Mouse (Mus musculus): Measurements from ENCODE around the gene Tpbpb. TPM values are rescaled to one million over a fixed set of nuclear protein-coding genes. Genes with fewer than 3 reads are reported as not detected.
"Not testable (repeated sequence)": the region's sequence is repeated elsewhere in the genome, so short reads cannot be mapped to it uniquely, and the experiment has no call there.

The Tpbpb gene
- total RNA-seq (2021): not detected

DNA sequence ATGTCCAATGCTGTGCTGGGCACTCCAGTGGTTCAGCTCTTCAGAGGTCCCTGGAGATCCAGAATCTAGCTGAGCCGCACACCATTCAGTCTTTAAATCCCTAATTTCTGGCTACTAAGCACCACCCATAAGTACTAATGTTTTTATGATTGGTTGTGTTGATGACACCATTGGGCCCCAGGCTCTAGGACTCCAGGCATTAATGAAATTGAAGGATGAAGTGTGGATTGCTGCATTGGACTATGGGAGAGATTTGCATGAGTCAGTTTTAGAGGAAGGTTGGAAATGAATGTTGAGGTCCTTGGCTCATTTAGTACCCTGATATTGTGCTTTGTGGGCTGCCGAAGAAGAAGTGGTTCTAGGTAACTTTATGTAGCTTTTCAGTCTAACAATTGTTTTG, at the start of gene Tpbpb:
Gene Tpbpb (minus strand): TSS at position 101 of the 400 bp plus-strand sequence.
- not testable (repeated sequence) for DNase-seq (ENCODE audit: extremely low spot score in 1 of 2, low spot score in 1 of 2)

DNA sequence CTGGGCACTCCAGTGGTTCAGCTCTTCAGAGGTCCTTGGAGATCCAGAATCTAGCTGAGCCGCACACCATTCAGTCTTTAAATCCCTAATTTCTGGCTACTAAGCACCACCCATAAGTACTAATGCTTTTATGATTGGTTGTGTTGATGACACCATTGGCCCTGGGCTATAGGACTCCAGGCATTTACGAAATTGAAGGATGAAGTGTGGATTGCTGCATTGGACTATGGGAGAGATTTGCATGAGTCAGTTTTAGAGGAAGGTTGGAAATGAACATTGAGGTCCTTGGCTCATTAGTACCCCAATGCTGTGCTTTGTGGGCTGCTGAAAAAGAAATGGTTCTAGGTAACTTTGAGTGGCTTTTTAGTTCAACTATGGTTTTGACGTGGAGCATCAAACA, 37.2 kb upstream of the Tpbpb start, which contains the start of gene Tpbpa:
Gene Tpbpa (minus strand): TSS at position 101 of the 400 bp plus-strand sequence.
- not testable (repeated sequence) for DNase-seq (ENCODE audit: extremely low spot score in 1 of 2, low spot score in 1 of 2)

GRCm38 (mm10) chr13:60936500-60936901, 31.8 kb upstream of the Tpbpb start, which contains the start of the genes Gm49391 and Ctla2a:
Gene Gm49391 (minus strand): TSS chr13:60936571.
Gene Ctla2a (minus strand): TSS chr13:60936625.
- DNase-seq (ENCODE audit: extremely low spot score in 1 of 2, low spot score in 1 of 2): no peak

DNA sequence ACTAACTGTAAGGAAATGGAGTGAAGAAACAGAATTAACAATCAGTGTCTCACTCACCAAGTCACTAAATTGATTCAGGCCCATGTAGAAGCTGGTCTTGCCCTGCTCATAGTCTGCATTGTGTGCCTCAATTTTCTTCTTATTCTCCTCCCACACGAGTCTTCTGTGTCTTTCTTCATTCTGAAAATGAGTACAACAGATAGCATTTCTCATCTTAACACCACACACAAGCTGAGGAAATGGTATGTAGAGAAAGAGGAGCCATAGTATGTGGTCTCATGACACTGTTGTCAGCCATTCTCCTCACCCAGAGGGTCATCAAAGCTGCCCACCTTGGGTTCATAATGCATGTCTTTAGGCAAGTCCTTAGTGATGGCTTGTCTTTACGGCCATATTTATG, 30.8 kb upstream of the Tpbpb start, which contains the start of gene Gm49393:
Gene Gm49393 (minus strand): TSS at position 101 of the 400 bp plus-strand sequence.
- DNase-seq (ENCODE audit: extremely low spot score in 1 of 2, low spot score in 1 of 2): not testable (repeated sequence)

DNA sequence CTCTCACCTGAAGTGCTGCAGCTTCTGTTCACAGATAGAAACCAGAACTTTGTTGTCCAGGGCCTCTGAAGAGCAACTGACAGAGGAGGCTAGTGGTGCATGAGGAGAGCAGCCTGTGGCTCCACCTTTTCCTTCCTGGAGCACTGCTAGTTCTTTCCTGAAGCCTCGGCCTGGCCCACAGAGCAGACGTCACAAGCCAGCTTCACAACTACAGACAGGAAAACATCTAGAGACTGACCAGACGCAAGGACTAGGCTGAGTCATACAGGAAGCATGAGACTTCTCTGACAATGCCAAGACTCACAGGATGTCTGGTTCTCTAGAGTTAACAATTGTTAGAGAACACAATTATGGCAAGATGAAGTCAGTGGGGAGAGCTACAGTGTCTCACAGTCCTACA, 7.4 kb downstream of the Tpbpb start, which contains the start of gene Ctla2b:
Gene Ctla2b (minus strand): TSS at position 120 of the 400 bp plus-strand sequence.
- DNase-seq (ENCODE audit: extremely low spot score in 1 of 2, low spot score in 1 of 2): no peak

DNA sequence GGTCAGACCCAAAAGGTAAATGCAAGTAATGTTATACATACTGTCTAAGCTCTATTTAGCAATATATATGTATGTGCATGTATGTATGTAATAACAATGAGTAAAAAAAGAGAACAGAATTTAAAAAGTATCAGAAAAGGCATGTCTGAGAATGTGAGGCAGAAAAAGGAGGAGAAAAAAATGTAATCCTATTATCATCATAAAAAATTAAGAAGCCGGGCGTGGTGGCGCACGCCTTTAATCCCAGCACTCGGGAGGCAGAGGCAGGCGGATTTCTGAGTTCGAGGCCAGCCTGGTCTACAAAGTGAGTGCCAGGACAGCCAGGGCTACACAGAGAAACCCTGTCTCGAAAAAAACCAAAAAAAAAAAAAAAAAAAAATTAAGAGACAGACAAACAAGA, 7.9 kb downstream of the Tpbpb start, which contains the start of gene Gm49392:
Gene Gm49392 (minus strand): TSS at position 101 of the 400 bp plus-strand sequence.
- DNase-seq (ENCODE audit: extremely low spot score in 1 of 2, low spot score in 1 of 2): not testable (repeated sequence)

- DNase-seq (ENCODE audit: extremely low spot score in 1 of 2, low spot score in 1 of 2): no peak
Observed at GRCm38 (mm10) chr13:60895406-60896160, 9.1 kb downstream of the Tpbpb start.

GRCm38 (mm10) chr13:60892301-60892700, 12.4 kb downstream of the Tpbpb start:
- no peak for DNase-seq (ENCODE audit: extremely low spot score in 1 of 2, low spot score in 1 of 2)

DNA sequence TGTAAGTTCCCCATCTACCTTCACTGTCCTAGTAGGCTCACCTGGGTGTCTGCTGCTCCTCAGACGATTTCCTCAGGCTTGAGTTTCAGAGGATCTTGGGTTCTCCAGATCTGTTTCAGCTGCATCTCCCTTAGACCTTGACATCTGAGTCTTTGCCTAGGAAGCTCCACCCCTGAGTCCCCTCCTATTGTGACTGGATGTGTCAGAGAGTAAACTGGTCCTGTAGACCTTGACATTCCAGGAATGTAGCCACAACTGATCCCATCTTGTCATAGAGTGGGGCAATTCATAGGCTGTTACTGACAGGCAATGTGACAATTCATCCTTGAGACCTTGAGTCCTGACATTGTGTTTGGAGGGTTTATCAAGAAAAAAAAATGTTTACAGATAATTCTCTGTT, 40.4 kb downstream of the Tpbpb start, which contains the start of gene 4930486L24Rik:
Gene 4930486L24Rik (minus strand): TSS at position 195 of the 400 bp plus-strand sequence.
- DNase-seq (ENCODE audit: extremely low spot score in 1 of 2, low spot score in 1 of 2): no peak

Other genes starting within 250 kb of the Tpbpb start
- not detected for gene BC051665, start 118.5 kb downstream of the Tpbpb start, total RNA-seq (2021)
- not detected for gene Ctsll3, start 102.0 kb downstream of the Tpbpb start, total RNA-seq (2021)
- gene 4930486L24Rik, start 40.4 kb downstream of the Tpbpb start, total RNA-seq (2021): not detected
- gene Gm49392, start 8.0 kb downstream of the Tpbpb start, total RNA-seq (2021): under 1 TPM in 1 of 2 experiments, not detected in 1; 0.20 TPM
- 1 to 10 TPM in 1 of 2 experiments, under 1 TPM in 1; 0.86 to 2.8 TPM for gene Ctla2b, start 7.4 kb downstream of the Tpbpb start, total RNA-seq (2021)
- not detected for gene Gm49393, start 30.7 kb upstream of the Tpbpb start, total RNA-seq (2021)
- gene Gm49391, start 31.7 kb upstream of the Tpbpb start, total RNA-seq (2021): 1 to 10 TPM in 1 of 2 experiments, not detected in 1; 1.1 TPM
- gene Ctla2a, start 31.7 kb upstream of the Tpbpb start, total RNA-seq (2021): 10 to 100 TPM; 14.6 to 16.8 TPM
- not detected for gene Tpbpa, start 37.1 kb upstream of the Tpbpb start, total RNA-seq (2021)
- not detected for gene Ctsj, start 101.1 kb upstream of the Tpbpb start, total RNA-seq (2021)
- gene Ctsq, start 135.8 kb upstream of the Tpbpb start, total RNA-seq (2021): not detected